Mouse (Mus musculus) cerebellum, adult 2 months (tissue): ENCODE data around the gene Plekhg3. TPM values are rescaled to one million over a fixed set of nuclear protein-coding genes. Genes with fewer than 3 reads are reported as not detected.

Experiments used
- DNase-seq, 2 experiments: peaks; one replicate each; pipeline ENCODE4 v3.0.0; 2021
- H3K27ac ChIP-seq: fragments of 200-500 bp; 2 replicates; pipeline ENCODE4 v1.5.1; 2012; ENCODE audit warnings: low read length, control low read depth, inconsistent platforms; ENCODE audit not compliant: insufficient read depth
- H3K27me3 ChIP-seq: fragments of 200-500 bp; 2 replicates; pipeline ENCODE4 v1.6.1; 2012; ENCODE audit warnings: inconsistent platforms, mild to moderate bottlenecking, low read length, moderate library complexity; ENCODE audit not compliant: control insufficient read depth, insufficient read depth
- H3K4me1 ChIP-seq: fragments of 200-500 bp; 2 replicates; pipeline ENCODE4 v1.6.1; 2011; ENCODE audit warnings: low read length; ENCODE audit not compliant: control insufficient read depth, insufficient read depth
- H3K4me3 ChIP-seq: fragments of 200-500 bp; replicated peaks from 2 replicates; pipeline ENCODE3; 2011; ENCODE audit warnings: mild to moderate bottlenecking, low read depth, low read length, control low read depth; ENCODE audit not compliant: insufficient read depth
- CTCF ChIP-seq: fragments of 200-500 bp; IDR thresholded peaks from 2 replicates; pipeline ENCODE4 v1.5.1; 2011; ENCODE audit warnings: low read depth, mild to moderate bottlenecking, control low read depth, low read length, moderate library complexity, borderline replicate concordance; ENCODE audit not compliant: insufficient read depth
- POLR2A ChIP-seq: fragments of 200-500 bp; IDR thresholded peaks from 2 replicates; pipeline ENCODE4 v1.6.1; 2011; ENCODE audit warnings: low read length, control low read depth, borderline replicate concordance; ENCODE audit not compliant: insufficient read depth
- WGBS: fragments of 180-500 bp; shearing (Covaris S2); methylation state at CpG from one replicate; pipeline ENCODE4 v1.1.7; 2018; 5-methylcytosine and 5-hydroxymethylcytosine counted together
- polyA plus RNA-seq: library from polyadenylated mRNA; depleted of rRNA; stranded (reverse); fragments of >200 nt; gene quantifications from 2 replicates; pipeline ENCODE4 v1.2.3, GENCODE M21; 2012

Plekhg3 gene
- polyA plus RNA-seq, 1 experiment: 34.4 TPM

GRCm38 (mm10) chr12:76512731-76513130 is 18.0 kb upstream of the Plekhg3 start:
- 5% methylated on average over 1 of the region's 1 CpGs for WGBS
- TF ChIP-seq POLR2A: no peak
- no peak for TF ChIP-seq CTCF

GRCm38 (mm10) chr12:76514842-76515241 is 15.8 kb upstream of the Plekhg3 start:
- Histone ChIP-seq H3K27ac (no peak overlapping the region), H3K4me3 (no peak overlapping the region), H3K4me1 (peaks cover 16% of the 10 kb centered on the region), H3K27me3 (no peaks in the 10 kb centered on the region)
- DNase-seq: no peak
- TF ChIP-seq CTCF: no peak
- no peak for TF ChIP-seq POLR2A
- 49% methylated on average over 4 of the region's 4 CpGs for WGBS

More at GRCm38 (mm10) chr12:76512731-76513130, 18.0 kb upstream of the Plekhg3 start:
- H3K4me1 ChIP-seq: peaks cover 4% of the 10 kb centered on the region
- H3K4me3 ChIP-seq: no peak overlapping the region
- peak; percentile 59 to 82 for DNase-seq
- H3K27ac ChIP-seq: no peak overlapping the region
- H3K27me3 ChIP-seq: no peaks in the 10 kb centered on the region

- 78% methylated on average over 9 of the region's 9 CpGs for WGBS
- no peak for DNase-seq
- H3K4me3 ChIP-seq: no peak overlapping the region
- H3K4me1 ChIP-seq: peaks cover 16% of the 10 kb centered on the region
- TF ChIP-seq POLR2A: no peak
- H3K27me3 ChIP-seq: no peaks in the 10 kb centered on the region
- H3K27ac ChIP-seq: no peak overlapping the region
These were observed 12.7 kb upstream of the Plekhg3 start for GRCm38 (mm10) chr12:76518000-76518399.

- DNase-seq: peak; percentile 77 to 90
- WGBS: 37% methylated on average over 12 of the region's 12 CpGs
- peaks cover 16% of the 10 kb centered on the region for H3K4me1 ChIP-seq
These were observed 11.5 kb upstream of the Plekhg3 start for GRCm38 (mm10) chr12:76518909-76519842.

GRCm38 (mm10) chr12:76523654-76524053 is 7.0 kb upstream of the Plekhg3 start:
- no peak for TF ChIP-seq CTCF
- TF ChIP-seq POLR2A: no peak
- no peak for DNase-seq
- H3K4me1 ChIP-seq: peaks cover 8% of the 10 kb centered on the region
- WGBS: 74% methylated on average over 5 of the region's 5 CpGs
- no peaks in the 10 kb centered on the region for H3K27me3 ChIP-seq
- H3K27ac ChIP-seq: no peak overlapping the region
- H3K4me3 ChIP-seq: no peak overlapping the region

More at GRCm38 (mm10) chr12:76518909-76519842, 11.5 kb upstream of the Plekhg3 start:
- Histone ChIP-seq H3K4me3 (no peak overlapping the region), H3K27me3 (no peaks in the 10 kb centered on the region), H3K27ac (no peak overlapping the region)
- TF ChIP-seq POLR2A: no peak

- no peaks in the 10 kb centered on the region for H3K4me1 ChIP-seq
- no peak for DNase-seq
- H3K27ac ChIP-seq: no peak overlapping the region
- H3K4me3 ChIP-seq: no peak overlapping the region
- WGBS: 98% methylated on average over 3 of the region's 3 CpGs
- H3K27me3 ChIP-seq: no peaks in the 10 kb centered on the region
- TF ChIP-seq POLR2A (no peak), CTCF (no peak)
These were observed 5.8 kb upstream of the Plekhg3 start for GRCm38 (mm10) chr12:76524915-76525314.

- H3K27me3 ChIP-seq: no peaks in the 10 kb centered on the region
- no peak for DNase-seq
- no peak overlapping the region for H3K4me3 ChIP-seq
- TF ChIP-seq CTCF (no peak), POLR2A (no peak)
- H3K4me1 ChIP-seq: no peaks in the 10 kb centered on the region
- H3K27ac ChIP-seq: no peak overlapping the region
- 84% methylated on average over 9 of the region's 9 CpGs for WGBS
These were observed 3.3 kb upstream of the Plekhg3 start for GRCm38 (mm10) chr12:76527245-76527881.

GRCm38 (mm10) chr12:76528766-76529165 is 1.9 kb upstream of the Plekhg3 start:
- DNase-seq: no peak
- WGBS: 95% methylated on average over 5 of the region's 5 CpGs
- Histone ChIP-seq H3K4me1 (no peaks in the 10 kb centered on the region), H3K4me3 (no peak overlapping the region), H3K27ac (no peak overlapping the region), H3K27me3 (no peaks in the 10 kb centered on the region)
- TF ChIP-seq POLR2A (no peak), CTCF (no peak)
